Mouse (Mus musculus) liver, embryonic 14 days (tissue): ENCODE results near the gene Spag6. TPM values are rescaled to one million over a fixed set of nuclear protein-coding genes. Genes with fewer than 3 reads are reported as not detected.

ENCODE experiments used
- polyA plus RNA-seq: library from polyadenylated mRNA; depleted of rRNA; stranded (reverse); fragments of >200 nt; gene quantifications from 2 replicates; pipeline ENCODE4 v1.2.3, GENCODE M21; 2012; rRNA removed

Gene Spag6
- 0.05 TPM in 1 of 2 replicates, not detected in the other for polyA plus RNA-seq

GRCm38 (mm10) chr2:18693871-18694610, at the start of gene Spag6:
Gene Spag6 (plus strand): TSS chr2:18694032.

GRCm38 (mm10) chr2:18672133-18672765, 21.6 kb upstream of the Spag6 start, which contains the start of gene Commd3:
Gene Commd3 (plus strand): TSS chr2:18672384.

GRCm38 (mm10) chr2:18676936-18677491, 16.8 kb upstream of the Spag6 start, which contains the start of gene Bmi1:
Gene Bmi1 (plus strand): TSS chr2:18677018.

Other genes starting within 250 kb of the Spag6 start
- 42.0 and 44.7 TPM in 2 replicates for gene Commd3, start 21.6 kb upstream of the Spag6 start, polyA plus RNA-seq
- gene Bmi1, start 17.0 kb upstream of the Spag6 start, polyA plus RNA-seq = 6.5 and 7.3 TPM in 2 replicates